Mouse (Mus musculus) CH12.LX (cell line): ENCODE results near the gene Galnt3. TPM values are rescaled to one million over a fixed set of nuclear protein-coding genes. Genes with fewer than 3 reads are reported as not detected.

Experiments used
- DNase-seq: peaks from one replicate; pipeline ENCODE4 v3.0.0-alpha.2; 2013; ENCODE audit errors: extremely low read depth
- H3K27ac ChIP-seq: 2 replicates; pipeline ENCODE4 v1.5.1; 2012; ENCODE audit warnings: low read depth, mild to moderate bottlenecking, control low read depth, moderate library complexity; ENCODE audit not compliant: insufficient read depth
- H3K27me3 ChIP-seq: replicated peaks from 2 replicates; pipeline ENCODE3; 2012; ENCODE audit warnings: inconsistent platforms
- H3K36me3 ChIP-seq, 2 experiments: replicated peaks in 1 of 2; 2 replicates each; pipeline versions ENCODE3 to v1.6.1; 2012; ENCODE audit warnings: inconsistent platforms in 1 of 2, low read length in 1 of 2, mild to moderate bottlenecking in 1 of 2, mixed read lengths in 1 of 2, moderate library complexity in 1 of 2; ENCODE audit not compliant: control insufficient read depth in 1 of 2, insufficient read depth in 1 of 2
- H3K4me1 ChIP-seq, 2 experiments: 2 replicates each; pipeline ENCODE4 v1.6.1; 2012; ENCODE audit warnings: inconsistent platforms in 1 of 2, moderate library complexity in 1 of 2; ENCODE audit not compliant: insufficient read depth in 2 of 2, control insufficient read depth in 1 of 2
- H3K4me2 ChIP-seq: 2 replicates; pipeline ENCODE4 v1.6.1; 2012; ENCODE audit warnings: low read depth, mild to moderate bottlenecking, control low read depth; ENCODE audit not compliant: poor library complexity, insufficient read depth, severe bottlenecking
- H3K4me3 ChIP-seq, 3 experiments: fragments of 150-350 bp in 1 of 3; sonication (generic) in 1 of 3; replicated peaks in 1 of 3; 2 replicates each; pipeline versions ENCODE3 to v1.5.1; 2011 to 2012; ENCODE audit warnings: low read depth in 2 of 3, low read length in 2 of 3, mild to moderate bottlenecking in 2 of 3, moderate library complexity in 2 of 3, control low read depth in 1 of 3, improper control_type of control experiment in 1 of 3, inconsistent platforms in 1 of 3, mixed read lengths in 1 of 3; ENCODE audit not compliant: poor library complexity in 1 of 3
- H3K79me2 ChIP-seq: replicated peaks from 2 replicates; pipeline ENCODE4 v1.6.1; 2012; ENCODE audit warnings: mild to moderate bottlenecking, moderate library complexity; ENCODE audit not compliant: control insufficient read depth, poor library complexity, insufficient read depth, severe bottlenecking; ENCODE audit errors: extremely low read depth
- H3K9ac ChIP-seq: 2 replicates; pipeline ENCODE4 v1.6.1; 2012; ENCODE audit warnings: low read depth, mild to moderate bottlenecking, control low read depth, moderate library complexity; ENCODE audit not compliant: insufficient read depth
- H3K9me3 ChIP-seq: replicated peaks from 2 replicates; pipeline ENCODE3; 2012; ENCODE audit warnings: low read length, inconsistent platforms, mixed read lengths
- CHD2 ChIP-seq: IDR thresholded peaks from 2 replicates; pipeline ENCODE4 v1.6.1; 2011; ENCODE audit warnings: low read length, improper control_type of control experiment
- CTCF ChIP-seq, 2 experiments: IDR thresholded peaks in 1 of 2; conservative IDR thresholded peaks in 1 of 2; 2 replicates each; pipeline ENCODE4 v1.5.1; 2011 to 2012; ENCODE audit warnings: low read depth in 2 of 2, low read length in 2 of 2, improper control_type of control experiment in 1 of 2, inconsistent platforms in 1 of 2, mild to moderate bottlenecking in 1 of 2, moderate library complexity in 1 of 2
- EP300 ChIP-seq: IDR thresholded peaks from 2 replicates; pipeline ENCODE4 v1.6.1; 2011; ENCODE audit warnings: low read length, improper control_type of control experiment
- GABPA ChIP-seq: IDR thresholded peaks from 2 replicates; pipeline ENCODE4 v1.6.1; 2012; ENCODE audit warnings: low read depth, low read length, improper control_type of control experiment, inconsistent platforms; ENCODE audit not compliant: insufficient replicate concordance
- HCFC1 ChIP-seq: IDR thresholded peaks from 2 replicates; pipeline ENCODE4 v1.6.1; 2012; ENCODE audit warnings: low read depth, mild to moderate bottlenecking, inconsistent platforms, low read length, improper control_type of control experiment
- IRF4 ChIP-seq: IDR thresholded peaks from 2 replicates; pipeline ENCODE4 v1.6.1; 2014; ENCODE audit warnings: low read depth, mild to moderate bottlenecking, inconsistent platforms, low read length, improper control_type of control experiment
- JUND ChIP-seq: conservative IDR thresholded peaks from 2 replicates; pipeline ENCODE4 v1.6.1; 2011; ENCODE audit warnings: low read depth, low read length, improper control_type of control experiment
- KAT2A ChIP-seq: IDR thresholded peaks from 2 replicates; pipeline ENCODE4 v1.6.1; 2012; ENCODE audit warnings: low read length, improper control_type of control experiment, inconsistent platforms; ENCODE audit not compliant: insufficient replicate concordance
- MAX ChIP-seq: IDR thresholded peaks from 2 replicates; pipeline ENCODE4 v1.6.1; 2011; ENCODE audit warnings: low read length, improper control_type of control experiment
- MXI1 ChIP-seq: IDR thresholded peaks from 2 replicates; pipeline ENCODE4 v1.6.1; 2011; ENCODE audit warnings: mild to moderate bottlenecking, low read depth, low read length, improper control_type of control experiment
- MYC ChIP-seq: IDR thresholded peaks from 2 replicates; pipeline ENCODE4 v1.6.1; 2011; ENCODE audit warnings: low read depth, mild to moderate bottlenecking, improper control_type of control experiment, low read length
- NRF1 ChIP-seq: IDR thresholded peaks from 2 replicates; pipeline ENCODE4 v1.6.1; 2014; ENCODE audit warnings: low read depth, mild to moderate bottlenecking, inconsistent platforms, low read length, improper control_type of control experiment, moderate library complexity
- PAX5 ChIP-seq: IDR thresholded peaks from 2 replicates; pipeline ENCODE4 v1.6.1; 2012; ENCODE audit warnings: low read length, inconsistent platforms, mixed read lengths
- POLR2A ChIP-seq: IDR thresholded peaks from 2 replicates; pipeline ENCODE4 v1.6.1; 2011; ENCODE audit warnings: low read depth, mild to moderate bottlenecking, improper control_type of control experiment, low read length
- RAD21 ChIP-seq: IDR thresholded peaks from 2 replicates; pipeline ENCODE4 v1.6.1; 2011; ENCODE audit warnings: low read depth, mild to moderate bottlenecking, low read length, improper control_type of control experiment, moderate library complexity
- RCOR1 ChIP-seq: conservative IDR thresholded peaks from 2 replicates; pipeline ENCODE4 v1.6.1; 2012; ENCODE audit warnings: low read depth, mild to moderate bottlenecking, inconsistent platforms, low read length, improper control_type of control experiment
- SMC3 ChIP-seq: IDR thresholded peaks from 2 replicates; pipeline ENCODE4 v1.6.1; 2011; ENCODE audit warnings: low read depth, low read length, improper control_type of control experiment
- TCF12 ChIP-seq: IDR thresholded peaks from 2 replicates; pipeline ENCODE4 v1.6.1; 2014; ENCODE audit warnings: low read depth, mild to moderate bottlenecking, inconsistent platforms, low read length, improper control_type of control experiment
- USF1 ChIP-seq: IDR thresholded peaks from 2 replicates; pipeline ENCODE4 v1.6.1; 2014; ENCODE audit warnings: low read depth, mild to moderate bottlenecking, inconsistent platforms, low read length, improper control_type of control experiment
- ZC3H11A ChIP-seq: IDR thresholded peaks from 2 replicates; pipeline ENCODE4 v1.6.1; 2012; ENCODE audit warnings: low read depth, mild to moderate bottlenecking, inconsistent platforms, low read length, improper control_type of control experiment
- ZKSCAN1 ChIP-seq: IDR thresholded peaks from 2 replicates; pipeline ENCODE4 v1.6.1; 2012; ENCODE audit warnings: low read depth, inconsistent platforms, low read length, improper control_type of control experiment, borderline replicate concordance
- ZNF384 ChIP-seq: IDR thresholded peaks from 2 replicates; pipeline ENCODE4 v1.6.1; 2012; ENCODE audit warnings: low read depth, low read length, improper control_type of control experiment, inconsistent platforms
- dilution Hi-C: fragments of 300-500 bp; cut with MboI; formaldehyde crosslinking; loops from 2 replicates; pipeline ENCODE4 v1.14.3; 2020; ENCODE audit warnings: low sequenced_read_pairs; ENCODE audit not compliant: extremely low pct_unique_long_range_greater_than_20kb, extremely low pct_ligation_motif_present
- in situ Hi-C: fragments of 300-500 bp; cut with MboI; formaldehyde crosslinking; loops from 3 replicates; pipeline ENCODE4 v1.14.3; 2019; ENCODE audit warnings: low sequenced_read_pairs, low pct_ligation_motif_present, low pct_unique_long_range_greater_than_20kb, mixed read lengths
- polyA plus RNA-seq: library from polyadenylated mRNA; unstranded; fragments of >175 nt; gene quantifications from 2 replicates; pipeline ENCODE4 v1.2.1, GENCODE M21; 2012; ENCODE audit warnings: low read depth; ENCODE audit not compliant: insufficient read length
- total RNA-seq, 2 experiments: library from RNA; depleted of rRNA; stranded (reverse); fragments of 300-350 nt in 1 of 2; fragments of >200 nt in 1 of 2; gene quantifications; 2 replicates each; pipeline ENCODE4 v1.2.3; 2012 to 2014

Gene Galnt3
- total and polyA plus RNA-seq, 3 experiments: 0.55 to 0.76 TPM; not detected in 1

GRCm38 (mm10) chr2:66080731-66081130, 44.1 kb downstream of the Galnt3 start:
- Histone ChIP-seq H3K9ac (no peak overlapping the region), H3K4me3 (no peak overlapping the region), H3K79me2 (no peaks in the 10 kb centered on the region), H3K27me3 (no peaks in the 10 kb centered on the region), H3K36me3 (no peaks in the 10 kb centered on the region), H3K4me1 (no peaks in the 10 kb centered on the region), H3K4me2 (no peak overlapping the region), H3K9me3 (peaks cover 17% of the 10 kb centered on the region), H3K27ac (no peak overlapping the region)
- dilution Hi-C loops (no loop called here), in situ Hi-C loops (no loop called here)
- TF ChIP-seq RCOR1 (no peak), TCF12 (no peak), USF1 (no peak), NRF1 (no peak)
- no peak for DNase-seq

DNA sequence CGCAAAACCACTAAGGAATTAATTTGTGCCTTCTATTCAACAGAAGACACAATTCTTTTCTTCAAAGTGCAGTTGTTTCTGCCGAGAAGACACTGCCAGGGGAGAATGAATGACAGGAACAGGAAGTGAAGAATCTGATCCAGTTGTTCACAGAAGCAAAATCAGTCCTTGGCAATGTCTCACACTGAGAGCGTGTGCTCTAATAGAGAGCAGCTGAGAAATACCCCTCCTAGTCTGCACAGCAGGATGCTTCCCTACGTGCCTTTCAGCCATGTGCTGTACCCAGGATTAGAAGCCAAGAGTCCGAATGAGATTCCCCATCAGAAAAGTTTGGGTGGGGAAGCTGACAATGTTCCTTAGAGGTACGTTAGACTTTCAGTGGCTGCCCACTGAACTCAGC, 55.3 kb downstream of the Galnt3 start:
- no peak for DNase-seq
- Histone ChIP-seq H3K4me1 (no peaks in the 10 kb centered on the region), H3K27me3 (no peaks in the 10 kb centered on the region), H3K79me2 (no peaks in the 10 kb centered on the region), H3K9me3 (peaks cover 15% of the 10 kb centered on the region), H3K27ac (no peak overlapping the region), H3K36me3 (no peaks in the 10 kb centered on the region), H3K9ac (no peak overlapping the region), H3K4me2 (no peak overlapping the region), H3K4me3 (no peak overlapping the region)
- in situ Hi-C loops: no loop called here
- TF ChIP-seq HCFC1 (no peak), EP300 (no peak), RAD21 (no peak), MAX (no peak), CHD2 (no peak), MXI1 (no peak)
- dilution Hi-C loops: no loop called here

GRCm38 (mm10) chr2:66063291-66063690, 61.5 kb downstream of the Galnt3 start:
- H3K9me3 ChIP-seq: peaks cover 8% of the 10 kb centered on the region
- TF ChIP-seq ZNF384 (no peak), ZC3H11A (no peak), TCF12 (no peak), SMC3 (no peak), RCOR1 (no peak), CTCF (conservative IDR thresholded peaks at IDR 0.05 in 1 of 2, IDR thresholded peaks at IDR 0.05 in 1 of 2; ENCODE audit: low read depth in 2 of 2, low read length in 2 of 2) (no peak), IRF4 (no peak), GABPA (no peak), USF1 (no peak), ZKSCAN1 (no peak), PAX5 (no peak), MAX (no peak), MYC (no peak), RAD21 (no peak), KAT2A (no peak), POLR2A (no peak), JUND (no peak)
- TF ChIP-seq, all 38 proteins: peak for 0
- Histone ChIP-seq H3K4me1 (no peaks in the 10 kb centered on the region), H3K4me3 (no peak overlapping the region), H3K9ac (no peak overlapping the region), H3K27me3 (no peaks in the 10 kb centered on the region), H3K4me2 (no peak overlapping the region), H3K27ac (no peak overlapping the region), H3K36me3 (no peaks in the 10 kb centered on the region), H3K79me2 (no peaks in the 10 kb centered on the region)
- dilution Hi-C loops (no loop called here), in situ Hi-C loops (no loop called here)
- DNase-seq: no peak
